Mouse (Mus musculus) liver, embryonic 14.5 days (tissue): ENCODE data around the gene Gm11562.
"Not testable (repeated sequence)": the region's sequence is repeated elsewhere in the genome, so short reads cannot be mapped to it uniquely, and the experiment has no call there.

Experiments
- CTCF ChIP-seq: IDR thresholded peaks from 2 replicates; pipeline ENCODE4 v1.5.1; 2016; ENCODE audit warnings: antibody characterized with exemption, low read depth, control low read depth
- EP300 ChIP-seq: IDR thresholded peaks from 2 replicates; pipeline ENCODE4 v1.6.1; 2016; ENCODE audit warnings: antibody characterized with exemption, low read depth

DNA sequence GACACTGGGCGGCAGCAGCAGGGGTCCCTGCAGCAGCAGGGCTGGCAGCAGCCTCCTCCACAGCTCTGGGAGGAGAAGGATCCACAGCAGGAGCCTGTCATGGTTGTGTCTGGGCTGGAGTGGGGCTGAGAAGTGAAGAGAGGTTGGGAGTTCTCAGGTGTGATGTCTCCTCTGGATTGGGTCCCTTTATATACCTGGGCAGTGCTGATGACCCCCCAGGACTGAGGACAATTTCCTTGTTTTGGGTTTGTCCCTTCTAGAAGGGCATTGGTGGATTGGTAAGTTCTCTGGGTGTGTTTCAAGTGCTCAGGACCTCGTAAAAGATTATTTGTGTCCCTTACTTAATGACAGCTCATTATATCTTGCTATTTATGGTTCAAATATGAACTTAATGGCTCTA lies 10.1 kb downstream of the Gm11562 start, which contains the start of gene Gm11937:
- TF ChIP-seq CTCF, EP300: not testable (repeated sequence)
